Mouse (Mus musculus) stomach, embryonic 15.5 days (tissue): ENCODE results near the gene Stag2. TPM values are rescaled to one million over a fixed set of nuclear protein-coding genes. Genes with fewer than 3 reads are reported as not detected.

Source experiments
- ATAC-seq: fragments of 200-750 bp; cut with Nextera tagmentation; 2 replicates; pipeline ENCODE4 v1.8.0; 2017; ENCODE audit warnings: low read depth, moderate number of reproducible peaks, moderate TSS enrichment; ENCODE audit not compliant: insufficient read depth, low FRiP score
- H3K27ac ChIP-seq: fragments of 300-500 bp; sonication (generic); 2 replicates; pipeline ENCODE4 v1.5.1; 2015; ENCODE audit warnings: mild to moderate bottlenecking, inconsistent platforms
- H3K27me3 ChIP-seq: fragments of 300-500 bp; sonication (generic); replicated peaks from 2 replicates; pipeline ENCODE4 v1.6.1; 2015; ENCODE audit warnings: inconsistent platforms
- H3K36me3 ChIP-seq: fragments of 300-500 bp; sonication (generic); 2 replicates; pipeline ENCODE4 v1.6.1; 2015; ENCODE audit warnings: inconsistent platforms
- H3K4me1 ChIP-seq: fragments of 300-500 bp; sonication (generic); 2 replicates; pipeline ENCODE4 v1.6.1; 2015; ENCODE audit warnings: inconsistent platforms
- H3K4me2 ChIP-seq: fragments of 300-500 bp; sonication (generic); 2 replicates; pipeline ENCODE4 v1.6.1; 2015; ENCODE audit warnings: mild to moderate bottlenecking, inconsistent platforms
- H3K4me3 ChIP-seq: fragments of 300-500 bp; sonication (generic); replicated peaks from 2 replicates; pipeline ENCODE4 v1.5.1; 2015; ENCODE audit warnings: inconsistent platforms
- H3K9ac ChIP-seq: fragments of 300-500 bp; sonication (generic); 2 replicates; pipeline ENCODE4 v1.6.1; 2015; ENCODE audit warnings: inconsistent platforms
- H3K9me3 ChIP-seq: fragments of 300-500 bp; sonication (generic); 2 replicates; pipeline ENCODE4 v1.6.1; 2016; ENCODE audit warnings: inconsistent platforms
- WGBS: fragments of 180-500 bp; shearing (Covaris S2); methylation state at CpG from one replicate; pipeline ENCODE4 v1.1.7; 2015; 5-methylcytosine and 5-hydroxymethylcytosine counted together
- polyA plus RNA-seq: library from polyadenylated mRNA; unstranded; fragments of >200 nt; fragmentation: Nextera tagmentation; extraction: Ambion mirVana; gene quantifications from 2 replicates; pipeline ENCODE4 v1.2.1, GENCODE M21; 2015

Stag2 gene
- polyA plus RNA-seq, 1 experiment from 2014 or later: 33.5 TPM

DNA sequence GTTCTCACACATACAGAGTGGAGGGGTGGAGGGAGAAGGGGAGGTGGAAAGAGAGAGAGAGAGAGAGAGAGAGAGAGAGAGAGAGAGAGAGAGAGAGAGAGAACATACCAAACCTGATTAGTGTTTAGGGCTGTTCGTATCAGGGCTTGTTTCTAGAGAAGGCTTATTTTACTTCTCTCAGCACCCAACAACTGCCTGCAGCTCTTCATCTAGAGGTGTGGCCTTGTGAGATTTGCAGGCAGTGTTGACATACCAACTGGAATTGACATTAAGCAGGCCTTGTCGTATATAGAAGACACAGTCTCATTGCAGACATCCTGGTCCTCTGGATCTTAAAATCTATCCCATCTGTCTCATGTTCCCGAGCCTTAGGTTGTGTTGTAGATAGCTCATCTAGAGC, 141.1 kb downstream of the Stag2 start:
- H3K9ac ChIP-seq: no peak overlapping the region
- no peak overlapping the region for H3K4me2 ChIP-seq
- H3K27me3 ChIP-seq: no peaks in the 10 kb centered on the region
- 59% methylated on average over 3 of the region's 3 CpGs for WGBS
- no peaks in the 10 kb centered on the region for H3K4me1 ChIP-seq
- no peaks in the 10 kb centered on the region for H3K9me3 ChIP-seq
- no peak overlapping the region for H3K4me3 ChIP-seq
- H3K36me3 ChIP-seq: no peaks in the 10 kb centered on the region
- ATAC-seq: no peak
- H3K27ac ChIP-seq: no peak overlapping the region

GRCm38 (mm10) chrX:42315231-42315630, 166.1 kb downstream of the Stag2 start:
- ATAC-seq: no peak
- Histone ChIP-seq H3K9me3 (no peaks in the 10 kb centered on the region), H3K4me1 (no peaks in the 10 kb centered on the region), H3K36me3 (no peaks in the 10 kb centered on the region), H3K9ac (no peak overlapping the region), H3K27me3 (no peaks in the 10 kb centered on the region), H3K27ac (no peak overlapping the region), H3K4me3 (no peak overlapping the region), H3K4me2 (no peak overlapping the region)
- 56% methylated on average over 3 of the region's 3 CpGs for WGBS

DNA sequence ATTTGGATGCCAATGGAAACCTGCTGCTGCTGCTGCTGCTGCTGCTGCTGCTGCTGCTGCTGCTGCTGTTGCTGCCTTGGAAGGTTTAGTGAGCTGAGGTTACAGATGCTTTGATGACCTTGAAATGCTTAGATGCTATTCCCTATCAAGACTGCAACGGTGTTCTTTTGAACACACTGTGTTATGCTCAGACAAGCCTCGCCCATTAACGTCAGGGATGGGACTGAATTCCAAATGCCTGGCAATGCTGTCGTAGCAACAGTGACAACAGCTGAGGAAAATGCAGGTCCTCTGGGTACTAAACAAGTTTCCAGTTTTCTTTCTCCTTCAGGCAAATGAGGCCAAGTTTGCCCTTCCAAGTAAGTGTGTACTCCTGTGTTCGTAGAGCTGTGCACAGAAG, 171.3 kb downstream of the Stag2 start:
- Histone ChIP-seq H3K27me3 (no peaks in the 10 kb centered on the region), H3K27ac (no peak overlapping the region), H3K4me3 (no peak overlapping the region), H3K9me3 (no peaks in the 10 kb centered on the region), H3K4me1 (no peaks in the 10 kb centered on the region), H3K36me3 (no peaks in the 10 kb centered on the region), H3K4me2 (no peak overlapping the region), H3K9ac (no peak overlapping the region)
- no peak for ATAC-seq
- WGBS: 42% methylated on average over 5 of the region's 5 CpGs

GRCm38 (mm10) chrX:42321200-42321773, 172.2 kb downstream of the Stag2 start:
- WGBS: 37% methylated on average over 9 of the region's 9 CpGs
- Histone ChIP-seq H3K36me3 (no peaks in the 10 kb centered on the region), H3K27ac (no peak overlapping the region), H3K4me2 (no peak overlapping the region), H3K27me3 (no peaks in the 10 kb centered on the region), H3K9ac (no peak overlapping the region), H3K4me3 (no peak overlapping the region), H3K9me3 (no peaks in the 10 kb centered on the region), H3K4me1 (no peaks in the 10 kb centered on the region)
- ATAC-seq: no peak

DNA sequence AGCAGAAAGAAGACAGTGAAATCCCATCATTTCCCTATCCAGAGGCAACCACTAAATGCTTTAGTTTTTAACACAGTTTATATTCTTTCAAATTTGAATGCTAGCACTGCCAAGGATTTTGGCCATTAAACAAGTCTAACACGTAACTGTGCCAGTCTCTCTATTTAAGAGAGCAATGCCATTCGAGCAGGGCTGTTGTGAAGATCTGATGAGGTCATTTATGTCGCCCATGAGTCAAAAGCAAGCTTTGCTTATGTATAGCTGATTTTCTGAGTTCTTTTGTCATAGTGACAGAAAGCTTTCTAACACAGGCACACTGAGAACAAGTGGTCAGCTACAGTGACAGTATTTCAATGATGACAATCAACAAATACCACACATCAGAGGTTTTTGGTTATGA, 175.7 kb downstream of the Stag2 start:
- ATAC-seq: no peak
- Histone ChIP-seq H3K27me3 (no peaks in the 10 kb centered on the region), H3K4me2 (no peak overlapping the region), H3K27ac (no peak overlapping the region), H3K36me3 (no peaks in the 10 kb centered on the region), H3K4me3 (no peak overlapping the region), H3K9ac (no peak overlapping the region), H3K4me1 (no peaks in the 10 kb centered on the region), H3K9me3 (no peaks in the 10 kb centered on the region)
- 63% methylated on average over 3 of the region's 3 CpGs for WGBS

Other genes with a start within 250 kb of the Stag2 start
- gene Thoc2, start 228.6 kb upstream of the Stag2 start, polyA plus RNA-seq: 66.2 and 73.4 TPM in 2 replicates
- 13.5 and 14.3 TPM in 2 replicates for gene Xiap, start 89.6 kb upstream of the Stag2 start, polyA plus RNA-seq